Mouse (Mus musculus): ENCODE measurements around the gene Padi1.

DNA sequence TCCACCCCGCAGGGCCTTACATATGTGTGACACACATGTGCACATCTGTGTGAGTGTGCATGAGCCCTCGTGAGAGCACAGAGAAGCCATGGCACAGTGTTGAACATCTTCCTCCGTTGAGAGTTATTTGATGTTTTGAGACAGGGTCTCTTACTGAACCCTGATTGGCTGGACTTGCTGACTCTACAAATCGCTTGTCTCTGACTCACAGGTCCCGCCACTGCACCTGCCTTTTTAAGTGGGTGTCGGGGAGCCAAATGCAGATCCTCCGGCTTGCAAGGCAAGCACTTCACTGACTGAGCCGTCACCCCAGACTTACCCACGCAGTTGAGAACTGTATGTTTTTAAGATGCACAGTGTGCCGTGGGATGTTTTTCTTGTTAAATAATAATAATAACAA is 69.7 kb downstream of the Padi1 start:
- TF ChIP-seq POLR2A (IDR thresholded peaks at IDR 0.05; ENCODE audit: borderline replicate concordance, insufficient read depth, low read length), result no peak
- no peak for TF ChIP-seq CTCF (IDR thresholded peaks at IDR 0.05; ENCODE audit: borderline replicate concordance, insufficient read depth, low read depth, low read length)

All from cerebellum, adult 2 months (tissue).